Mouse (Mus musculus) hindbrain, embryonic 14.5 days (tissue): ENCODE measurements at regions not wholly inside any gene's neighbourhood (a gene's known extent, or its start where the extent isn't known, plus 50 kb on each side); places are given as distances from the start of the nearest gene placed in this dataset.

Source experiments
- ATAC-seq: fragments of 200-750 bp; cut with Nextera tagmentation; 2 replicates; pipeline ENCODE4 v1.8.0; 2017; ENCODE audit warnings: moderate number of reproducible peaks, mild to moderate bottlenecking, moderate TSS enrichment, moderate library complexity; ENCODE audit not compliant: low FRiP score
- DNase-seq: peaks from one replicate; pipeline ENCODE4 v3.0.0-alpha.2; 2015; ENCODE audit warnings: low spot score
- H3K27ac ChIP-seq: fragments of 300-500 bp; sonication (generic); 2 replicates; pipeline ENCODE4 v1.5.1; 2014; ENCODE audit warnings: mild to moderate bottlenecking, moderate library complexity
- H3K27me3 ChIP-seq: fragments of 300-500 bp; sonication (generic); 2 replicates; pipeline ENCODE4 v1.6.1; 2014; ENCODE audit warnings: mild to moderate bottlenecking, low read length, mixed read lengths; ENCODE audit not compliant: control insufficient read depth, insufficient read depth
- H3K36me3 ChIP-seq: fragments of 300-500 bp; sonication (generic); replicated peaks from 2 replicates; pipeline ENCODE4 v1.6.1; 2014; ENCODE audit not compliant: control insufficient read depth, insufficient read depth
- H3K4me1 ChIP-seq: fragments of 300-500 bp; sonication (generic); replicated peaks from 2 replicates; pipeline ENCODE4 v1.6.1; 2014; ENCODE audit warnings: antibody characterized with exemption, low read length, mixed read lengths; ENCODE audit not compliant: control insufficient read depth, insufficient read depth
- H3K4me2 ChIP-seq: fragments of 300-500 bp; sonication (generic); replicated peaks from 2 replicates; pipeline ENCODE4 v1.6.1; 2014; ENCODE audit warnings: mild to moderate bottlenecking, moderate library complexity
- H3K4me3 ChIP-seq: fragments of 300-500 bp; sonication (generic); replicated peaks from 2 replicates; pipeline ENCODE4 v1.5.1; 2014; ENCODE audit warnings: mild to moderate bottlenecking, low read length
- H3K9ac ChIP-seq: fragments of 300-500 bp; sonication (generic); 2 replicates; pipeline ENCODE4 v1.6.1; 2014
- H3K9me3 ChIP-seq: fragments of 300-500 bp; sonication (generic); 2 replicates; pipeline ENCODE4 v1.6.1; 2016; ENCODE audit warnings: low read length; ENCODE audit not compliant: control insufficient read depth
- WGBS: fragments of 180-500 bp; shearing (Covaris S2); extraction: QIAGEN DNeasy Blood & Tissue Kit; methylation state at CpG from one replicate; pipeline ENCODE4 v1.1.7; 2014; 5-methylcytosine and 5-hydroxymethylcytosine counted together

DNA sequence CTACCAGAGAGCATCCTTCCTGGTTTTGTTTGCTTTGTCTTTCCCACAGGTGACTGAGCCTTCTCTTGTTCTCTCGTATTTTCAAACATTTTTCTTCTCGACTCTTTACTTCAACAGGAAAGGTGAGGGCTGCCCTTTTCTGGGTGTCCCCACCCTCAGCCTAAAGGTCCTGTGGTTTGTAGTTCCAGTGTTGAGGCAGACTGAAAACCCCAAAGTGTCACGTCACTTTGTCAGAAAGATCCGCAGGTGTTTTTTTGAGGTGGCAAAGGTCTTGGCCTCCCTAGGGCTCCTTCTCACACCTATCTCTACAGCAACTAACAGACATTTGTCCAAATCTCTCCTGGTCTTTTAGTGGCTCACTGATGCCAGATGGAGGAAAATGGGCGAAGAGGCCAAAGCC lies 191.5 kb upstream of the 4930412O13Rik start:
- no peaks in the 10 kb centered on the region for H3K4me1 ChIP-seq
- H3K4me2 ChIP-seq, result no peak overlapping the region
- no peaks in the 10 kb centered on the region for H3K36me3 ChIP-seq
- H3K27ac ChIP-seq, result no peak overlapping the region
- no peak overlapping the region for H3K9ac ChIP-seq
- H3K9me3 ChIP-seq, result no peaks in the 10 kb centered on the region
- DNase-seq (no peak), ATAC-seq (no peak)
- H3K27me3 ChIP-seq, result no peaks in the 10 kb centered on the region
- 89% methylated on average over 5 of the region's 5 CpGs for WGBS
- no peak overlapping the region for H3K4me3 ChIP-seq

DNA sequence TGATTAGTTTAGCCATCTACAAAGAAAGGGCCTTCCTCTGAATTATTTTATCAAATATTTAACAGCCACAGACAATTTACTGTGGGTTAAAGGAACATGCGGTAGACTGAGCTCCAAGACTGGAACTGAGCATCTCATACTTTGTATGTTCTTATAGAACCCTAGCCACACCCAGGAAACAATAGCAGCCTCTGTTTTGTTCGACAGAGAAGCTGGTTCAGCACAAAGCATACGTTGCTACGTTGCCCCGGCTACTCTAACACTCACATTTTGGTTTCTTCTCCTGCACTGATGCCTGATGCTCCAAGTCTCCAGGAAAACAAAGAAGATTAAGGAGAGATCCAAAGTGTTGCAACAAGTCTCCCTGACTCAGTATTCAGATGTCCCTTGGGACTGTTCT lies 189.5 kb upstream of the 4930412O13Rik start:
- WGBS, result 62% methylated on average over 5 of the region's 5 CpGs
- no peaks in the 10 kb centered on the region for H3K27me3 ChIP-seq
- no peaks in the 10 kb centered on the region for H3K4me1 ChIP-seq
- H3K4me3 ChIP-seq, result no peak overlapping the region
- no peak overlapping the region for H3K9ac ChIP-seq
- H3K4me2 ChIP-seq, result no peak overlapping the region
- DNase-seq, result no peak
- ATAC-seq, result no peak
- H3K36me3 ChIP-seq, result no peaks in the 10 kb centered on the region
- H3K9me3 ChIP-seq, result no peaks in the 10 kb centered on the region
- H3K27ac ChIP-seq, result no peak overlapping the region

DNA sequence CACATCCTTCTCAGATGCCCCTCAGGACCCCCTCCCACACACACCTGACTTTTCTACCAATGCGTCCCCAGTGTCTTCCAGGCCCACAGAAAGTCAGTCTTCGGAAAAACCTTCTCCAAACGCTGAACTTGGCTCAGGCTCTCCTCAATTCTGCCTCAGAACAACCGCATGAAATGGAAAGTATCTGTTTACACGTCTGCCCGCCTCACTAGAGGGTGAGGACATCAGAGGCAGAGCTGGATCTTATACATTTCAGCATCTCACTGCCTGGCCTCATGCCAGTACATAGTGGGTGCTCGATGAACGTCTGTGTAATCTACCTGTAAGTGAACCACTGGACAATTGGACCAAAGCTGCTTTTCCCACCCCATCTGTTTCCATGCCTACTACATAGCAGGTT lies 189.1 kb upstream of the 4930412O13Rik start:
- WGBS, result 79% methylated on average over 8 of the region's 8 CpGs
- DNase-seq (no peak), ATAC-seq (no peak)
- Histone ChIP-seq H3K4me3 (no peak overlapping the region), H3K27me3 (no peaks in the 10 kb centered on the region), H3K9ac (no peak overlapping the region), H3K36me3 (no peaks in the 10 kb centered on the region), H3K27ac (no peak overlapping the region), H3K9me3 (no peaks in the 10 kb centered on the region), H3K4me2 (no peak overlapping the region), H3K4me1 (no peaks in the 10 kb centered on the region)

DNA sequence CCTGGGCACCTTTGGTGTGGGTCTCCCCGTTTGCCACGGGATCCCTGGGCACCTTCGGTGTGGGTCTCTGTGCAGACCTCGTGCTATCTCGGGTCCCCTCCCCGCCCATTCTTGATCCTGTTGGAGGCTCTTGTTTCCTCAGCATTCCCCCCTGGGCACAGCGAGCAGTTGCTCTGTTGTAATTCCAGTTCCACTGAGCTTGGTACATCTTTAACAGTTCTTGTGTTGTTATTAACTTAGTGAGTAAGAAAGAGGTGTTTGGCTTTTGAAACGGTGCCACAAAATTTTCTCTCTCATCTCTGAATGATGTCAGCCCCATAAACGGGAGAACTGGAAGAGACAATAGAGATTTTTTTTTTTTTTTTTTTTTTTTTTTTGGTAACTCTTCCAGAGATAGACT lies 187.7 kb upstream of the 4930412O13Rik start:
- H3K27ac ChIP-seq, result no peak overlapping the region
- no peak overlapping the region for H3K9ac ChIP-seq
- no peaks in the 10 kb centered on the region for H3K27me3 ChIP-seq
- ATAC-seq, result no peak
- no peaks in the 10 kb centered on the region for H3K36me3 ChIP-seq
- H3K4me2 ChIP-seq, result no peak overlapping the region
- DNase-seq, result no peak
- WGBS, result 81% methylated on average over 9 of the region's 9 CpGs
- H3K4me3 ChIP-seq, result no peak overlapping the region
- no peaks in the 10 kb centered on the region for H3K4me1 ChIP-seq
- no peaks in the 10 kb centered on the region for H3K9me3 ChIP-seq

DNA sequence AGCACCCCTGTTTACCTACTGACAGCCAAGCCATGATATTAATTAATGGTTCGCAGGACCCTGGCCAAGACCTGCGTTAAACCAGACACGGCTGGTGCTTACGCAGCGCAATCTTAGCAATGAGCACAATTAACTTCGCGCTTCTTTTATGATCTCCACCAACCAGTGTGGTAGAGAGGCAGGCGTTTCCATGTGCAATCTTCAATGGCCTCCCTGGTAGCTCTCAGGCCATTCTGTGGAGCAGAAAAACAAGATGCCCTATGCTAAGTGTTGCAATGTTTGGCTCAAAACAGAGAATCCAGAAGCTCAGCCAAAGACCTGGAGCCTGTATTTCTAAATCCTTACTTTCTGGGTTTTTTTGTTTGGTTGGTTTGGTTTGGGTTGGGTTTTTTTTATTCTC lies 186.9 kb upstream of the 4930412O13Rik start:
- DNase-seq, result no peak
- H3K36me3 ChIP-seq, result no peaks in the 10 kb centered on the region
- H3K4me2 ChIP-seq, result no peak overlapping the region
- no peak overlapping the region for H3K4me3 ChIP-seq
- 84% methylated on average over 8 of the region's 8 CpGs for WGBS
- ATAC-seq, result no peak
- no peaks in the 10 kb centered on the region for H3K4me1 ChIP-seq
- H3K9me3 ChIP-seq, result no peaks in the 10 kb centered on the region
- H3K27ac ChIP-seq, result no peak overlapping the region
- no peaks in the 10 kb centered on the region for H3K27me3 ChIP-seq
- no peak overlapping the region for H3K9ac ChIP-seq

DNA sequence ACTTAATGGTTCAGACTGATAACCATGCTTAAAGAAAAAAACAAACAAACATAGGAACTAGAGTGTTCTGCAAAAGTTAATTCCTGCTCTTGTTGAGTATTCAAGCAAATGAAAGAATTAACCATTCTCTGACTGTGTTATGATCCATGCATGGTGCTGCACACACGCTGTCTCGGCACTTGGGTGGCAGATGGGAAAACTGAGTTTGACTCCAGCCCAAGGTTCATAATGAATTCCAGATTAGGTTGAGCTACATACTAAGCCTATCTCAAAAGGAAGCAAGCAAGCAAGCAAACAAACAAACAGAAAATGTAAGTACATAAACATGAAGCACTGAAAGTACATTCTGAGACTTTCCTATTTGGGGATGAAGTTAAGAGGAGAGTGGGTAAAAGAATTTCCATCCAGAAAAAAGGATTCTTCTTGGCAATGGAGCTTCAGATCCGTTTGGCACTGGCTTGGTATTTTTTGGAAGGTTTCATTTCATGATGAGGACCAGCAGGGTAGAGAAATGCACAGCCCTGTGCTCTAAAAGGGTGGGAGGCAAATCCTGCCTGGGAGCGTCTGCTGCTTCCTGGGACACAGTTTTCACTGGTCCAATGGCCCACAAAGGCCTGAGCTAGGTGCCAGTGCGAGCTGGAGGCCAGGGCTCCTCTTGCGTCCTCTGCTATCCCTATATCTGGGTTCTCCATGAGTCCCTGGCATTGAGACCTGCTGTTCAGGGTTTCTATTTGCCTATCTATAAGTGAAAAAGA lies 183.3 kb upstream of the 4930412O13Rik start:
- no peak for DNase-seq

DNA sequence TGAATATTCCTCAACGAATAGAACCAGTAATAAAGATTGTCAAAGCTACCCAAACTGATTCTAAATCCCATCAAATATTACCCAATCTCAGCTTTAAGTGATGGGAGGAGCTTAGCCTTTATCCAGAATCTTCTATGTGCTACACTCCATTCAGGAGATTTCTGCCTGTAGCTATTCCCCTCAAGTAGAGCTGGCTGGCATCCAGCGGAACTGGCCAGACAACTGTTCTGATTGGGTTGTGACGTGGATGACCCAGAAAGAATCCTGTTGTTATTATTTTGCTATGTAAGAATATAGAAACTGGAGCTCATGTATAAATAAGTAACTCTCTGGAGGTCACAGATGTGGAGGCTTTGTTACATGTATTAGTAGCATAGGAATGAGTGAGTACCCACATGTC lies 176.8 kb upstream of the 4930412O13Rik start:
- Histone ChIP-seq H3K9ac (no peak overlapping the region), H3K36me3 (no peaks in the 10 kb centered on the region), H3K4me1 (no peaks in the 10 kb centered on the region), H3K9me3 (no peaks in the 10 kb centered on the region), H3K27ac (no peak overlapping the region), H3K27me3 (no peaks in the 10 kb centered on the region), H3K4me3 (no peak overlapping the region), H3K4me2 (no peak overlapping the region)
- no peak for DNase-seq
- ATAC-seq, result no peak
- WGBS, result 85% methylated on average over 3 of the region's 3 CpGs

More for the DNA sequence above, 183.3 kb upstream of the 4930412O13Rik start:
- Histone ChIP-seq H3K4me3 (no peak overlapping the region), H3K9me3 (no peaks in the 10 kb centered on the region), H3K27ac (no peak overlapping the region), H3K4me2 (no peak overlapping the region), H3K9ac (no peak overlapping the region), H3K36me3 (no peaks in the 10 kb centered on the region), H3K27me3 (no peaks in the 10 kb centered on the region), H3K4me1 (no peaks in the 10 kb centered on the region)
- ATAC-seq, result no peak
- WGBS, result 83% methylated on average over 6 of the region's 6 CpGs

DNA sequence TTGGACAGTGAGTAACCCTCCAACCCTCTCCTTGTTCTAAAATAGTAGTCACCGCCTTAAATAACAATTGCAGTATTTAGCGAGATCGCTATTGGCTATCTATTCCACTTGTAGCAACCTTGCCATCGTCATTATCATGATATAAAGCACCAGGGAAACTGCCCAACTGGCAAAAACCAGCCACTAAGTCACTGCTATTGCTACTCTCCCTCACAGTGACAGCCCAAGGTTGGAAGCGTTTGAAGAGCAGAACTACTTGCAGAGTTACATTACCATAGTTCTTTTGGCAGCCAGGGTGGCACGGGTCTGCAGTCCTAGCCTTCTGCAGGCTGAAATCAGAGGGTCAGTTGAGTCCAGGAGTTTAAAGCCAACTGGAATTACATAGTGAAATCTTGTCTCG lies 171.6 kb upstream of the 4930412O13Rik start:
- ATAC-seq, result no peak
- no peaks in the 10 kb centered on the region for H3K27me3 ChIP-seq
- no peak overlapping the region for H3K9ac ChIP-seq
- H3K4me3 ChIP-seq, result no peak overlapping the region
- no peak overlapping the region for H3K4me2 ChIP-seq
- no peak for DNase-seq
- H3K9me3 ChIP-seq, result no peaks in the 10 kb centered on the region
- 81% methylated on average over 7 of the region's 7 CpGs for WGBS
- H3K4me1 ChIP-seq, result no peaks in the 10 kb centered on the region
- H3K27ac ChIP-seq, result no peak overlapping the region
- no peaks in the 10 kb centered on the region for H3K36me3 ChIP-seq

DNA sequence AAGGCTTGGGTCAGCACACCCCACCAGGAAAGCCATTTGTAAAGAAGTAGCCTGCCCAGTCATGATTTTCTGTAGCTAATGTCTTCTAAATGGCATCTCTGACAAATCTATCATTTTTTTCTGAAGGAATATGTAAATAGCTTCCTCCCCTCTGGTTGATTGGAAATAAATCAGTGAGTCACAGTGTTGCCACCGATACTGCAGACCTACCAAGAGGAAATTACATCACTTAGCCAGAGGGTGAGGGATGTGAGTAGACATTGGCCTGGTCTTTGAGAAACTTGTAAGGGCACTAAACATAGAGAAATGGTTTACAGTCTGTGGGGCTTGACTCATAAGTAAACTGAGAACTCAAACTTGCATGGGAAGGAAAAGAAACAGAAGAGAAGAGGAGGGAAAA lies 163.1 kb upstream of the 4930412O13Rik start:
- Histone ChIP-seq H3K4me1 (no peaks in the 10 kb centered on the region), H3K27ac (no peak overlapping the region), H3K27me3 (no peaks in the 10 kb centered on the region), H3K4me3 (no peak overlapping the region), H3K9ac (no peak overlapping the region), H3K9me3 (no peaks in the 10 kb centered on the region), H3K36me3 (no peaks in the 10 kb centered on the region), H3K4me2 (no peak overlapping the region)
- no peak for ATAC-seq
- no peak for DNase-seq
- WGBS, result 83% methylated on average over 1 of the region's 1 CpGs

DNA sequence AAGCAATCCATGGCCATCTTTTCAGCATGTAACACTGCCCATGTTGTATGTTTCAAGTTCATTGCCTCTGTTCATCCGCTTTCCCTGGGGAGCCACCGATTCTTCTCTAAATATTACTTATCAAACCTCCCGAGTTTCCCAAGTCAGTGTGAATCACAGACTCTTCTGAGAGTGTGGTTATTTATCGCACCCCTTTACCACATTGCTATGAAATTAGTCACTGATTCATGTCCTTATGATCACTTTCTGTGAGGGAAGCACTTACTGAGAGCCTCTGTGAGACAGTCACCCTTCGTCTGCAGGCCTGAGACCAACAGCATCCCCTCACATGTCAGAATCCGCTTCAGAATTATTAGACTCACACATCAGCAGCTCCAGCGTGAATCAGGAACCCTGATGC lies 147.8 kb upstream of the 4930412O13Rik start:
- Histone ChIP-seq H3K4me2 (no peak overlapping the region), H3K36me3 (no peaks in the 10 kb centered on the region), H3K9me3 (no peaks in the 10 kb centered on the region), H3K27ac (no peak overlapping the region), H3K4me3 (no peak overlapping the region), H3K27me3 (no peaks in the 10 kb centered on the region), H3K9ac (no peak overlapping the region), H3K4me1 (no peaks in the 10 kb centered on the region)
- DNase-seq, result no peak
- 87% methylated on average over 7 of the region's 7 CpGs for WGBS
- no peak for ATAC-seq
